Mouse (Mus musculus) skeletal muscle tissue, postnatal 0 days (tissue): ENCODE data around the gene Gm11114. TPM values are rescaled to one million over a fixed set of nuclear protein-coding genes. Genes with fewer than 3 reads are reported as not detected.

Experiments
- polyA plus RNA-seq: library from polyadenylated mRNA; unstranded; fragments of >200 nt; fragmentation: Nextera tagmentation; extraction: Ambion mirVana; gene quantifications from 2 replicates; pipeline ENCODE4 v1.2.1, GENCODE M21; 2015

The Gm11114 gene
- not detected in 2 replicates for polyA plus RNA-seq

GRCm38 (mm10) chr9:85312473-85312872 is at the start of gene Gm11114:
TSS of gene Gm11114 (plus strand) at chr9:85312773.

GRCm38 (mm10) chr9:85327242-85328211 is 15.0 kb downstream of the Gm11114 start, which contains the start of gene Tent5a:
TSS of gene Tent5a (minus strand) at chr9:85327348.

Other genes starting within 250 kb of the Gm11114 start
- 5.4 and 11.8 TPM in 2 replicates for gene Tent5a, start 14.6 kb downstream of the Gm11114 start, polyA plus RNA-seq